Mouse (Mus musculus) kidney, adult 8-10 months (tissue): ENCODE measurements at regions not wholly inside any gene's neighbourhood (a gene's known extent, or its start where the extent isn't known, plus 50 kb on each side); places are given as distances from the start of the nearest gene placed in this dataset.
A peak's percentile ranks its signal among the peaks of the same experiment; 100 is the strongest.
"Not testable (repeated sequence)": the region's sequence is repeated elsewhere in the genome, so short reads cannot be mapped to it uniquely, and the experiment has no call there.

Experiments used
- DNase-seq, 2 experiments: peaks; one replicate each; pipeline ENCODE4 v3.0.0; 2022

DNA sequence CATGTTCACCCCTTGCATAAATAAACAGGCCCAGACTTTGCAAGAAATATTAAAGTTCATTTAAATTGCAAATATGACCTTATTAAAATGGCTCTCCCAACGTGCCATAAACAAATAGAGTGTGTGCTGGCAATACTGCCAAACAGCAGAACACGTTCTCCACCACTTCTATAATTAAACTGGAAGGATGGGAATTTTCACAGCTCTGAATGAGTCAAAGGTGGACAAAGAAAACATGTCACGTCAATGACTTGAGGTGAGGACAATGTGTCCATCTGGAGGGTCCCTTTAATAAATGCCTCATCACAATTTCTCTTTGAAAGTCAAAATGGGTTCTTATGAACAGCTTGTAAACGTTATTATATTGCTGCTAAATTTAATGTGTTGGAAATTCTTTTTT is 114.8 kb downstream of the Galc start:
- DNase-seq: no peak

DNA sequence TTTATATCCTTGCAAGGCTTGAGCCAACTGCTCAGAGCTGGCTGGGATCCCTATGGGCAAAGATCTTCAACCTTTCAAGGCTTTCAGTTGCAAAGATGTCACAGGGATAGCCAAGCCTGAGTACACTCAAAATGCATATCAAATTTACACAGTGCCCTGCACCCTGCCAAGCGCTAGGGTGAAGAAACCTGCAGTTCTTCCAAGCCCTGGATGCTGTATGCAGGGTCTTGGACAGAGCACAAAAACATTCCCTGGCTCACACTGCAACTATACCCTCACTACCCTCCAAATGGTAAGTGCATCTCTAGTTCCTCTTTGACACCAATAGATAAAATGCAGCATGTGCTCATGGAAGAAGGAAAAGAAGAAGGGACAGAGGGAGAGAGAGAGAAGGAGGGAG is 116.1 kb downstream of the Galc start:
- no peak for DNase-seq

DNA sequence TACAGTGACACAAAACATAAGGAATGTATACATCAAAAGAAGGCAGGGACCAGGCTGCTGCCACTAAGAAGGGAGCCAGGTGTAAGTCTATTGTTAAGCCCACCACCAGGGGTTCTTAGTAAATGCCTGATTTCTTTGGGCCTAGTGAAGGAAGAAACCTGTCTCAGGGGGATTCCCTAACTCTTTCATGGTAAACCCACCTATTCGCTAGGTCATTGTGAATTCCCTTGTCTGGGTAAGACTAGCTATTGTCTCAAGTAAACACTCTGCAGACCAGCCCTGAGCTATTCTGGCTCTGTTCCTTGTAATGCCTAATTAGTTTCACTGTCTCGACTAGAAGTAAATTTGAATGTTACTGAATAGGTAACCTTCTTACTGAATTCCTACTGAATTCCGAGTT is 119.4 kb downstream of the Galc start:
- not testable (repeated sequence) for DNase-seq

DNA sequence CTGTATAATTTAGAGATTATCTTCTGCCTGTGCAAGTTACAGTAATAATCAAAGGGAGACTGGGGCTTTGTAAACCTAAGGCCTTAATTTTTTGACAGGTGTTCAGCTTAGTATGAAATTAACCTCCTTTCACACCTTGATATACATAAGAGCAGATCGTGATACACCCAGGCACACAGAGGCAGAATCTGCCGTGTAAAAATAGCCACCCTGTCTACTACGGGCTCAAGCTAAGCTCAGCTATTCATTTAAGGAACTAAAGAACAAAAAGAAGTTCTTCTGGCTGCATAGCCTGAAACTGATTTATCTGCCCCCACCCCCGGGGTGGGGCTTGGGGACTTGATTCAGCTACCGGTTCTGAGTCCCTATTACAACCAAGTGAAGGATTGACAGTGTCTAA is 128.0 kb downstream of the Galc start:
- no peak for DNase-seq

DNA sequence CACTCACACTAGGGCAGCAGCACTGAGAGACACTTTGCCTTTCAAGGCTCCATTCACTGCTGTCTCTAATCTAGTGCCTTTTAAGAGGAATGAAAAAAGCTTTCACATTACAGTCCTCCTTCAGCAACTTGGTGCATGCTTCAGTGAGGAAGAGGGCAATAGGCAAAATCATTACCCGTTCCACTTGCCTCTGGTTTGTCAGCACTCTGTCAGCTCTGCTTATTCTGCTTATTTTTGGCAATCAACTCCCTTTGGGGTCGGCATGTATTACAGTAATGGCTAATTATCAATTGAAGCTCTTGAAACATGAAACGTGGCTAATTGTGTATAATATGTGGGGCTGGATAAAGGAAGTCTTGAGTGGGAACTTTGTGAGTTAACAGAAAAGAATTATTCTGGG is 135.7 kb downstream of the Galc start:
- DNase-seq: no peak

DNA sequence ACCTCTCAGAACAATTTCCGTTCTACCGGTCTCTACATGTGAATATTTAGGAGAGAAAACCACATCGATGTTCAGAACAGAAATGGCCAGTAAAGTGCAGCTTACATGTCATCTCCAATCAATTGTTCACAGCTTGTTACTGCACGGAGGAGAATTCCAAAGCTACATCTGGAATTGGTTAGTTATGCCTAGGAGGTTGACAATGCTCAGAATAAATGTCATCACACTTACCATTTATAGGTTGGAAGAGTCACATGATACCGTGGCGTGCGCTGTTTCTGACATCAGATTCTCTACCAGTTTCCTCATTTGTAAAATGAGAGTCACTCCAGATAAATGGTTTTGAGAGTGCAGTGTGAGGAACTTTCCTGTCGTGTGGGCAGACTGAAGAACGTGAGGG is 151.2 kb downstream of the Galc start:
- DNase-seq: no peak

DNA sequence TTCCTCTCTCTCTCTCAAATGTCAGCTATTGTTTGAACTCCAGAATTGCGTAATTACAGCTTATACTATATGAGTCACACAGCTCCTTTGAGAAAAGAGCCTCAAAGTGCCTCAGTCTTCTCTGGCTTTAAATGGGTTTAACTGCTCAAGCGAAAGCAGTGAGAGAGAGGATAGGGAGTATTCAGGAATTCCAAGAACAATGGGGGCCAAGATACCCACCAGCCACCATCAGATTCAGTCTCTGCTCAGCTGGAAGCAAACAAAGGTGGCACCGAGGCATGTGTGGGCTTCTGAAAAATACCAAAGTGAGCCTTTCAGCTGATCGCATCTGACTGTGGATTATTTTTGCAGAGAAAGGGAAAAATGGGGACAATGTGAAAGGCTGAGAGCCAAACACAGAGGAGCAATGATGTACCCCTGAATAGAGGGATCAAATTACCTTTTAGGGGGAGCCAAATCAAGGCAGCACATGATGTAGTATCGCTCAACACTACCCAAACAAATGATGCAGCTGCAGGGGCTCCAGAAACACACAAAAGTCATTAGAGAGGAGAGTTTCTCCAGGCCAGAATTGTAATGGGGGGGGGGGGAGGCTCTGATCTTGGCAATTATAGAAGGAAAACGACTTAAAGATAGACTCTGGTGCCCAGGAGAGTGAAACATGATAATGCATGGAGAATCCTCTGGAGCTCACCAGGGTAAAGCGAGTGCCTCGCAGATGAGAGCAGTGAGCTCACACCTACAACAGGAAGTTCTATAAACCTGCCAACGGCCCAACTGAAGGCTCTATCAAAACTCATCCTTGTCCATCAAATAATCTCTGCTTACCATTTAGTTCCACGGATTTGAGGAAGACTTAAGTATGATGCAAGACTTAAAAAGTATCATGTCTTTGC is 152.2 kb downstream of the Galc start:
- no peak for DNase-seq

DNA sequence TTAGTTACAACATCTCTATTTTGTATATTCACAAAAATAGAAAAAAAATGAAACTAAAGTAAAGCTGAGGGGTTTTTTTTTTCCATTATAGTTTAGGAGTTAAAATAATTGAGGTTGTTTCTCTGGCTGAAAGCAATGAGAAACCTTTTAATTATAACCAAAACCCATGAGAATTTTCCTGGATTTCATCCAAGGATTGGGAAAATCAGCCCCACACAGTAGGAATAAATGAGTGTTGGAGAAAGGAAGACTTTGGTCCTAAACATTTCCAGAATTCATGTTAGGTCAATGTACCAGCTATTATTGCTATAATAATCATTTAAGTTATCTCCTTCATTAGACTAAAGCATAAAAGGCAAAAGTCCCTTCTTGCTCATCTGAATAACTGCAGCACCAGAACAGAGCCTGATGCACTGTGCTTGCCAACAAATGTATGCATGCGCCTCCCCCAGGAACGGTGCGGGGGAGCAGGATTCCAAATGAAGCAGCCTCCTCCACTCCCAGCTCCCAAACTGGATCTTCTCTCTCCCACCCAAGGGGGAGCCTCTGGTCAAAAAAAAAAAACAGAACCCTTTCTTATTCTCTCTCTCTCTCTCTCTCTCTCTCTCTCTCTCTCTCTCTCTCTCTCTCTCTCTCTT is 153.0 kb downstream of the Galc start:
- no peak for DNase-seq

DNA sequence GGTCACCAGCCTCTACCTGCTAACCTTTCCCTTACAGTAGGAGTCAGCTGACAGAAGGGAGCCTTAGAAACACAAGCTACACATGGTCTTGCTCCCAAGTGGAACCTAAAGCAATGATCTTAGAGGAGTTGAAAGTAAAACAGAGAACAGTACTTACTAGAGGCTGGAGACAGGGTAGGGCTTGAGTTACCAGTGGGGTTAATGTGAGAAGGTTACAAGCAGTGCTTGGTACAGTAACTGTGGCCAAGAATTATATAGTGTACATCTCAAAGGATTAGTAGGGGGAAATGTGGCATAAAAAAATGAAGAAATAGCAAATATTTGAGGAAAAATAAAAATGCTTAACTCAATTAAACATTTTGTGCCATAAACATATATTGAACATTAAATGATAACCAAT is 153.5 kb downstream of the Galc start:
- DNase-seq: no peak

DNA sequence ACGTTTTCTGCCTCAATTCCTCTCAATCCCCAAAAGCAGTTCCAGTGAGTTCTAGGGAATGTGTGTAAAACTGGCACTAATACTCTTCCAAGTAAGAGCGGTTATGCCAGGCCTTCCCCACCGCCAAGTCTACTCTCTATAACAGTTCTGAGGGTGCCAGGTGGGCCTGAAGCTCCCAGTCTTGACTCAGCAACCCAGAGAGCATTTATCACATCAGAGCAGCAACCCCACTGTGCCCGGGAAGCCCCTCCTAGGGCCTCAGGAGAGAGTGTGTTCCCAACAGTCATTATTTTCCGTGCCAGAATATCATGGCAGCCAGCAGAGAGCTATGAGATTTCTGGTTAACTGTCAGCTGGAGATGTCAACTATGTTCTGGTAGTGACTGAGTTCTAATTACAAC is 169.1 kb downstream of the Galc start:
- no peak for DNase-seq

DNA sequence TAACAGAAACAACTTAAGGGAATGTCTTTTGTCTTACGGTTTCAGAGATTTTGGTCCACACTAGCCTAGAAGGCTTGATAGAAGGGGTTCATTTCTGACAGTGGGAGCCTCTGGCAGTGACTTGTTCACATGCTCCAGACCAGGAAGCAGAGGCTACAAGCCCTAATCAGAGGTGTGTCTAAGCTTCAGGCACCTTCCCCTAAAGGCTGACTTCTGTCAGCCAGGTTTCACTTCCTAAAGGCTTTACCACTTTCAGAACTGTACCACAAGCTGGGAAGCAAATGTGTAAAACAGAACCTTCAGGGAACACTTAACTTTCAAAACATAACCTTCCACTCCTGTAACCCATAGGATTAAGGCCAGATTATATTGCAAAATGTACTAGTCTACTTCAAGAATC is 180.9 kb downstream of the Galc start:
- DNase-seq: no peak

DNA sequence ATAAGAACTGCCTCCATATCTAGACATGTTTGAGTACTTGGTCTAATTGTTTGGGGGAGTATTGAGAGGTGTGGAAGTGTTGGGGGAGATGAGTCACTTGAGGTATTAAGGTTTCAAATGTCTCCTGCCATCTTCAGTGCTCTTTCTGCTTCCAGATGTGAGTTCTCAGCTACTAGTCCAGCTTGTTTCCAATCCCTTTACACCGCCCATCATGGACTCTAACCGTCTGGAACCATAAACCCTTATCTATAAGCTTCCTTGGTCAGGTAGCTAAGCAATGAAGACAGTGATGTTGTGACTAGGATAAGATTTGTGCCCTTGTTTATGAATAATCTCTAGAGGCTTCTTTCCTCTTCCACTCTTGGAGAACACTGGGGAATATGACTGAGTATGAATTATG is 183.7 kb downstream of the Galc start:
- DNase-seq: no peak

DNA sequence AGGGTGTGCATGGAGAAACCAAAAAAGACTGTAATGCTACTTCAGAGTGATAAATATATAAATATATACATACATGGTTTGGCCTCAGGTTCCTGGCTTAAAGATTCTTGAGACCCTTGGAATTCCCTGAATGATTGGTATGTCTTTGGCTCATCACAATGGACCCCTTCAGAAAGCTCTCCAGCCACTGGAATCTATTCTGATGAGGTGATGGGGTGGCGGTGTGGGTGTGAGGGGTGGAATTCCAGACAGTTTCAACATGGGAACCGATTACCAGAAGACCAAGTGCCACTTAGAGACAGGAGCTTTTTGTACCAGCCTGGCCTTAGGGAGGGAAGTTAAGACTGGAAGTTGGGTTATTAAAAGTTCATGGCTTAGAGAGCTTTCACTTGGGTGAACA is 190.1 kb downstream of the Galc start:
- no peak for DNase-seq

DNA sequence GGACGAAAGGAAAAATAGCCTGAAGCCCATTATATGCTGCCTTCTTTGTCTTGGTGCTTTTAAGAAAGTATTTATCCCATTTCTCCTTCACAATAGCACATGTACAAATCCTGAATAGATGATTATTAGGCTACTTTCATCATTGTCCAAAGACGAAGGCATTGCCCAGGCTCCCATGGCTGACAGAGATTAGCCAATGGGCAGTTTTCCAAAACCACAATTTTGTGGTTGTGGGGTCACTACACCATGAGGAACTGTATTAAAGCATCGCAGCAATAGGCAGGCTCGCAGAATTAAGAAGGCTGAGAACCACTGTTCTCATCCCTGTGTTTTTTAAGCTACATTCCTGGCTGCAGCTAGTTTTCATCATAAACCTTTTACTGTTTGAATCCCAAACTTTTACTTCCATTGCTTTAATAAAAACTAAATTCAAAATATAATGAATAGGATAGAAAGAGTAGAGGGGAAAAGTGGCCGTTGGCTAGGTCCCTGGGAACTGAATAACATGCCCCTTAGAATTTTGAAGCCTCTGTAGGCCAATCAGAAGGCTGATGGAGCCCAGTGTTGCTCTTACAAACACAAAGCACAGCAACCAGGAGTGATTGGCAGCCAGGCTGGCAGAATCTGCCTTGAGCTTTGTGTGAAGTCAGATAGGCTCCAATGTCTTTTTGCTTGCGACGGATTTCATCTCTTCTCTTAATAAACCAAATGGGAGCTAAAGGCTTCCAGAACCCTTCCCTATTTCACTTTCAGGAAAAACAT is 199.7 kb downstream of the Galc start:
- DNase-seq: no peak

DNA sequence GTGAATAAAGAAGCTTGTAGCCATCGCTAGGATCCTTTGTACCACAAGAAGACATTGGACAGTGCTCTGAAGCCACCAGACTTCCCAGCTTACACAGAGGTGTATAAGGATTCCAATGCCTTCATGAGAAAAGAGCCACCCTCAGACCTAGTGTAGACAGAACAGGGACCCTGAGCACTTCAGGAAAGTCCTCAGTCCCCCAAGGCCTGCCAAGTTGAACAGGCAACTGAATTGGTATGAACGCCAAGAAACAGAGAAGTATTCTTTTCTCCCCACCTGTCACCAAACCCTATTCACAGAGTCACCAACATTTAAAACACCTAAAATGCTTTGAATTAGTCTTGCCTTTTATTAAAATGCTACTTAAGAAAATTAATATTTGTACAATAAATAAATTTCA is 200.3 kb downstream of the Galc start:
- no peak for DNase-seq

DNA sequence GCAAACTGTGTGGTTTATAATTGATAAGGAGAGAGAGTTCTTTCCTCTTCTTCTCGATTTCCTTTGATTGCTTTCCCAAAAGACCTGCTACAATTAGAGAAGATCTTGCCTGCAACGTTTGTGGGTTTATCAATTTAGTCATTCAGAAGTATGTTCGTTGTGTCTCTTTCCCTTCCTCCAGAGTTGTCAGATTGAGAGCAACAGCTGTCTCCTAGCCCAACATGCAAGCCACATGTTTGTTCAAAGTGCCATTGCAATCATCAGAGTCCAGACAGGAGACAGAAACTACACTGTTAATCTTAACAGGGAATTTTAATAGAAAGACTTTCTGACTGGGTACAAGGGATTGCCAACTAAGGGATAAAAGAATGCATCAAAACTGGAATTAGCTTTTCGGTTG is 208.3 kb downstream of the Galc start:
- no peak for DNase-seq

DNA sequence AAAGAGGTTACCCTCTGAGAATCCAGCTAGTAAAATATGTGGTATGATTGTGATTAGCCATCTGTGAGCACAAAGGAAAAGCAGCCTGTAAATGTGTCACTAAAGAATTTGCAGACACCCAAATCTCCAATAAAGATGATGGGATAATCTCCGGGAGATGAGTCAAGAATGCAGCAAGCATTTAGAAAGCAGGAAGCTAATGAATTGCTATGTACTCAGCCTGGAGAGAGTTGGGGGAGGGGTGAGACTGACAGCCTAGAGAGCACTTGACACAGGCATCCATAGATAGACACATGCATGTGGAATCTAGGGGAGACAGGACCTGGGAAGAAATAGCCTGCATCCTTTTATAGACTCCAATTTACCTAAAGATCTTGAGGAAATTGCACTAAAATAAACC is 208.8 kb downstream of the Galc start:
- DNase-seq: peak in 1 of 2 experiments; percentile 1

DNA sequence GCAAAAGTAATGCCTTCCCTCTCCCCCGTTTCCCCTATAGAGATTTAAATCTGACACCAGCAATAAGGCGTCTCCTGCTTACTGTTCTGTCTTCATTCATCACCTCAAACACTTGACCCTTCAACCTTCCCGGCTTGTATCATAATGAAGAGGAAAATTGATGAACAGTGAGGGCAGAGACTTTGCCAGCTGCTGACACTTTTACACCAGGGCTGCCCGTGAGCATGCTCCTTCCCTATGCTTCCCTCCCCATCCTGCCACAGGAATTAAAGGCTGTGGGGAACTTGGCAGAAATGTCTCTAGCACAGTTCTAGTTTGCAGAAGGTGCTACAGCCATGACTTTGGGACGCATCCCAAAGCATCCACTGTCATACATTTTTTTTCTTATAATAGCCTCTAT is 209.2 kb downstream of the Galc start:
- no peak for DNase-seq

DNA sequence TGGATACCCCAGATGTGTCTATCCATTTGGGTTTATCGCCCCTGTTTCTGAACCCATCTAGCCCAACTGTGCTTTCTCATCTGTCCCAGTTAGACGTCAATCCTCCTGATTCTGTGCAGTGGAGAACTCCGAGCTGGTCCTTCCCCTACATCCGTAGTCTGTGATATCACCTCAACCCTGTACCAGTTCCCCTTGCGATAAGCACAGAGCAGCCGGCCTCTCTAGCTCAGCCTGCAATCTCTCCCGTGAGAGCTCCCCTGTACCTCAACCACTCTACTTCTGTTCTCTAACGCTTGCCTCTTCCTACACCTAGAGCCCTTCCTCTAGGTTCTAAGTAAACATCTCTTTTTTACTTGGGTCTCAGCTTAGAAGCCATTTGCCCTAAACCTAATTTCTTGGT is 211.5 kb downstream of the Galc start:
- DNase-seq: no peak

DNA sequence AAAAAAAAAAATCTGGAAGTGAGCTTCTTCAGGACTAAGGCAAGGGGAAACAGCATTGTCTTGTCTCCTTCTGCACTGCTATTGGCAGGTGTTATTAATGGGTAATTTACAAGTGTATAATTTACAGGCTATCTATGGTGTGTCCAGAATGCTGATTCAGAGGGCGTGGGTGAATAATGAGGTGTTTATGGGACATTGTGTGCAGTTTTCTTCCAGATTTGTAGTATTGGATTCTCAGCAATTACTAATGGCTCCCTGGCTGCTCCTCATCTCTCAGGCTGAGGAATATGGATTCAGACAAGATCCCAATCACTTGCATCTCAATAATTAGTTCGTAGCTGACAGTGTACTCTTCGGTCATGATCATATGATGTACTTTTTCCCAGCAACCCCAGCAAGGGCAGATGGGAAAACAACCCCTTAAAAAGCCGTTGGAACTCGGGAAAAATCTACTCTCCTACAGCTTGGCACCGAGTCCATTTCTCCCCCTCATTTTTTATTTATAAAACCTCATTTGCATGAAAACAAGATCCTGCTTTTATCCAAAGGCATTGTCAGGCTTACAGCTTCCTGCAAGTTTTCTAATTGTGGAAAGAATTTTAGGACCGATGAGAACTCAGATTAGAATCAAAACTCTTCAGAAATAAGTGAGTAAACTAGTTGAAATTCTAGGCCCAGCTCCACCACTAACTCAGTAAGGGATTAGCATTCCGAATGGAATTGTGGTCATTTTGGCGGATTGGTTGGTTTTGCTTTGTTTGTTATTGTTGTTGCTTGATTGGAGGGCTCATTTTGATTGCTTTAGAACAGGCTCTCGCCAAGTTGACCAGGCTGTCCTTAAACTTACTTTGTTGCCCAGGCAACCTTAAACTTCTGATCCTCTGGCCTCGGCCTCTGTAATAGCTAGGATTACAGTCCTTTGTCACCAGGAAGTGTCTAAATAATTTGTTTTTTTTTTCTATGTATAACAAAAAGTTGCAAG is 212.5 kb downstream of the Galc start:
- DNase-seq: no peak

DNA sequence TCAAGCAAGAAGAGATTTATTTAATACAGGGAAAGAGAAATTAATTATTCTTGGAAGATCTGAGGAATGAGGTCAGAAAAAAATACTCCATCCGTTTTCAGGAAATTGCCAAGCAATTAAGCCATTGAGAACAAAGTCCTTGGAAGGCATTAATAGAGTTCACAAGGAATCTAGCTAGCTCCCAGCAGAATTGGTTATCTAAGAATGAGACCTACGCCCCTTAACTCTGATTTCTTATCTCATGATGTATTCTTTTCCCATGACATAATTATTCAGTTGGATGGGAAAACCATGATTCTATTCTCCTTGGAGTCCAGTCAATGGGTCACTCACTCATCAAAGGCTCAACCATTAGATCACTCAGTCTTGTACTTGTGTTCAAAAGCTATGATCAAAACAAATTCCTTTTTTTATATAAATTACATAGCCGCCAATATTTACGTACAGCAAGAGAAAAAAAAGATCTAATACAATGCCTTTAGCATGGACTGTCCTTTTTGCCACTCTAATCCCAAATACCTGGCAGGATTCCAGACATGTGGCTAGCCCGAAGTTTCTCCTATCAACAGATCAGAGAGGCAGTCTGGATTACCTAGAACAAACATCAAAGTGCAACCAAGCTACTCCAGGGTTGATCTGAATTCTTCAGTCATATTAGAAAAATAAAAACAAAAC is 213.3 kb downstream of the Galc start:
- no peak for DNase-seq

DNA sequence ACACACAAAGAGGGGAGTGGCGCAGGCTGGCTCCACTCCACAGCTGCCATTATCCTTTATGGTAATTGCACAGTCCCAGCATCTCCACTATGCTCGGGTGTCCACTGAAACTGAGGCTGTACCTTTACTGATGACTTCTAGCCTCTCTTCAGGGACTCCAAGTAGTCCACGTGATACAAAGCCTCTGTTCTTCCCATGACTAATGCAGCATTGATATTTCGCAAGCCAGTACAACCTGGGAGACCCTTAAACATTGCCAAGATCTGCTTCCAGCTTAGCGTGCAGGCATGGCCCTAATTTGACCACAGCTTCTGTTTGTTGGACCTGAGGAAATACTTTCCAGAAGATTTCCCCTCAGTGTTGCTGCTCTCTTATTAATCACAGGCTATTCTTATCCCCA is 215.8 kb downstream of the Galc start:
- DNase-seq: no peak
